Mouse (Mus musculus) kidney, adult 18-20 months (tissue): ENCODE data around the gene Nxph1.

Experiments used
- DNase-seq: peaks from one replicate; pipeline ENCODE4 v3.0.0; 2021

The Nxph1 gene

DNA sequence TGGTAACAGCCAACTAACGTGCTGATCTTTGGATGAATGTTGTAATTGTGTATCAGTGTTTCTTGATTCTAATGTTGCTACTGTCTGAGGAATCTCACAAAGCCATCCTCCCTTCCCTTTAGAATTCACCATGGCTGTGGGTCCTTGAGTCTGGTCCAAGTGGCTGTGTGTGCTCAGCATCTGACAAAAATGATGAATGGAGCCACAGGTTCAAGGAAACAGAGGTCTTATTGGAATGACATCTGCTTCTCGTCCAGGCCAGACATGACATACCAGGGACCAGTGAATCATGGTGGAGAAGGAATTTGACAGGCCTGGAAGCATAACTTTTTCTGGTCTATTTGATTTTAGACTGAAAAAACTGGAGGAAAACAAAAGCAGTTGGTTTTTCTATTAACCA is 22.3 kb downstream of the Nxph1 start:
- DNase-seq: no peak

DNA sequence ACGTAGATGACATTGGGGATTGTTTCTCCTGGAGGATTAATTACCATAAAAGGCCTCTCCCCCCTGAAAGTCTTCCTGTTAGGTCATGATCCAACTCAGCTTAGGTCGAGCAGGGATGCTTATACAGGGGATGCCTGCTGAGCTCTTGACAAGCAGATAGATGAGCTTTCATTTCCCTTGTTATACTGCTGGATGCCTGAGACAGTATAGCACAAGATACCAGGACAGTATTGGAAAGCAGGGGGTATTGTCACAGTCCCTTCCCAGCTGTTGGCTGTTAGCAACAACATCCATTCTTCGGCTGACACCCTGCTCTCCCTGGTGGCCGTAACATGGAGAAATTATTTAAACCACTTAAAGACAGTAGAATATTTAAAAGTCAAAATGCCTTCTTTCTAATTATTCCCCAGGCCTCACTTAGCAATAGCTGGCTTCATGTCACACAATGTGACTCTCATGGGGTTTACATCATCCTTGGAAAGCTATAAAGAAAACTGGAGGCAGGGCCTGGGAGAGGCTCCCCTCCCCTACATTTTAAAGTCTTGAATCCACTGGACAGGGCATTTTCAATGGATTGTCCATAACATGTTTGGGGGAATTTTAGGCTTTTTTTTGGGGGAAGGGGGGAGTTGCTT is 31.1 kb downstream of the Nxph1 start:
- no peak for DNase-seq

DNA sequence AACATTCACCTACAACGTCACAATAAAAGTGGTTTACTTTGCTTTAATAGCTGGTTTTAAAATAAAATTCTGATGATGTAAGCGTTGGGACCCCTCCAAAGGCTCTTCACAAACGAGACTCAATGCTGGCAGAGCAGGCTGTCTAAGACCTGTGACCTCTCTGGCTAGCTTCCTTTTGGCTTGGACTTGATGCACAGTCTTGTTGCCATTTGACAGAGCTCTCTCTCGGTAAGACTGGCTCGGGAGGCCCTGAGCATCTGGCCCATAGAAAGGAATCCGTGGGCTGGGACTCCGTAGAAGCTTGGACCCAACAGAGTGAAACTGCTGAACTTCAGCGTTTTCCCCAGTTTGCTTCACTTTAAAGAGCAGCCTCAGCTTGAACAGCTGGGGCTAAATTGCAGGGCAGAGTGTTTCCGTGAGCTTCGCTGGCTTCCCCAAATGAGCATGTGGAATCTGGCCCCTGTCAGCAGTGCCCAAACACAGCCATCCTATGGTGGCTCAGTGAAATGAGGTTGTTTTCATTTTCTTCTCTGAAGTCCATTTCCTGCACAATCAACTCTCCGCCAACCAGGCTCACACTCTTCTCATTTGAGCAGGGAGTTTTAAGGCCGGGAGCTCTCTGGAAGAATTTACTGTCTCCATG is 48.2 kb downstream of the Nxph1 start:
- no peak for DNase-seq

DNA sequence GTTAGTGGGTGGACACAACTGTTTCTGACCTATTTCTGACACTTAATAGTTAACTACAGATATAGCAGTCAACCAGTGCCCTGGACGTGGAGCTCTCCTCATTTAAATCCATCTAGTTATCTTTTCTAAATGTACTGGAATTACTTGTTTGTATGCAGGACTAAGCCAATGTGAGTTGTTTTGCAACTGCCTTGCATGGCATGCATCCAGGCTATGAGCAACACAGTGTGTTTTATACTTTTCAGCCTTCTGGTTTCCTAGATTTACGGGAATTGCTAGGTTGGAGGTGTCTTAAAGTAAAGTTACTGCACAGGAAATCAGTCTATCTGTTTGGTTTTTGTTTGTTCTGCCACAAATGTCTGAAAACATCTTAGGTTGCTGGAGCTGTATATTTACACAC is 49.1 kb downstream of the Nxph1 start:
- DNase-seq: no peak

DNA sequence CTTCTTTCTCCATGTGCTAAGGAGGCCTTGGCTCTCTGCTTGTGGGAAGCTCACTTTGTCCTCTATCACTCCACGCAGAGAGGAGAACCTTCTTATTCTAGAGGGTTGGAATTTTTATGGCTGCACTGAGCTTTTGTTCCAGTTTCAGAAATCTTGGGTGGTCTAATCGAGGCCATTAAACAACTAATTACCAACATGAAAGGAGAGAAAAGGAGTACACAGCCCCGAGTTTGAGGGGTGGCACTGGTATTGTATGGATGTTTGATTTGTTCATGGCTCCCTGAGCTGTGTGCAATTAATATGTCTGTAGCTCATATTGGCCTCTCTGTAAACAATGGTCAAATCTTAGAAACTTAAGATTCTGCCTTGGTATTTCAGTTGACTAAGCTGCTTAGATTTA is 54.5 kb downstream of the Nxph1 start:
- no peak for DNase-seq

DNA sequence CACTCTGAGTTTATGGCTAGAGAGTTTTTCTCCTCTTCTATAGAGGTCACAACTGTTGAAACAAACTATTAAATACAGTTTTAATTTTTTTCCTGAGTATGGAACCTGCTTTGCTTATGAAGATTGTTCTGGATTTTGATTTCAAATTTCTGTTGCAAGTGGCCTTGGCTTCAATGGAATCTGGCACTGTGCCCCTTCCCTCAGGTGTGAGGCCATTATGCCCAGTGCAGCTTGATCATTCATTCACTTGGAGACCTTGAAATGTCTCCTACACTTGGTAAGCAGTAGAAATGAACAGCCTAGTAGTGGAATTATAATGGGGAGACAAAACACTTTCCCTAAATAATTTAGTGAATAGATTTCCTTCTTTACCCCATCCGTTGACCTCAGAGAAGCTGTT is 78.4 kb downstream of the Nxph1 start:
- DNase-seq: no peak

DNA sequence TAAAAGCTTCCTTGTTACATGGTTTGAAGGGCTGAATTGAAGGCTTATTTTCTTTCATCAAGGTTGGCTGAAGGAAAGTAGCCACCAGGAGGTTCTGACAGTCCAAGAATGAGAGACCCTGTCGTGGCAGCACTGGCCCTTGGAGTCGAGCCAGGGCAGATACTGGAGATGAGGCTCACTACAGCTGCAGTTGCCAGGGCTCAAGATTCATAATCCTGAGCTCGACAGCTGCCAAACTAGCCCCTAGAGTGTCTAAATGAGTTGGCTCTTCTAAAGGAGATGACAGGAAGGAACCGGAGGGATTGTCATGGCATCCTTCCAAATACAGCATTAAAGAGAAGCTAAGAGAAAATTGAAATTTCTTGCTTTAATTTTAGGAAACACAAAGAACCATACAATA is 78.9 kb downstream of the Nxph1 start:
- DNase-seq: no peak

DNA sequence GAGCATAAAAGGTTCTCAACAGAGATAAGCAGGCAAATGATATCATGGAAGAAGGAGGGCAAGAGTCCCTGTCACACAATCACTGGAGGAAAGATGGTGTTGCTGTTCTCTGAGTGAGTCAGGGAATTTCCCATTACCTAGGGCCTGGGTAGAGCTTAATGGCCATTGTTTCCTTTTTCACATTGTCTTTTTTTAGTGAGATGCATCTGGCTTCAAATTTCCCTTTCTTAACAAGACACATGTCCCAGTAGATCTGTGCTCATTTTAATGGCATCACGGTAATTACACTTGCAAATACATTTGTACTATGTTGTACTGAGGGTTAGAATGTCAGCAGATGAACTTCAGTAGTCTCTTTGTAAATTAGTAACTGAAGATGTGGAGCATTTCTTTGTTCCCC is 80.3 kb downstream of the Nxph1 start:
- no peak for DNase-seq

DNA sequence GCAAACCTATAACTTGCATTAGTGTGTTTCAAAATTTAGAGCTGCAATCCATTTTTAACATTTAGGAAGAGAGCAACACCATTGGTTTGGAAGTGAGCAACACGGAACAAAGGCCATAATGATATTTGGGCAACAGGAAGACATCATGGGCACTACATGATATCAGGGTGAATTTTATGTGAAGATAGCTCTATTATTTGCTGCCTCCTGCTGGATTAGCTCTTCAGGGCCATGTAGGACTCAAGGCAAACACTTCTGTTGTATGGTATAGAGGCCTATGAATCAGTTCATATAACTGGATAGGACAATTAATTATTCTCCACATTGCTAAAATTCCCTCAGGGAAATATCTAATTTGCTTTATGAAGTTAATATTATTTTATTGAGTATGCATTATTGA is 91.1 kb downstream of the Nxph1 start:
- no peak for DNase-seq

DNA sequence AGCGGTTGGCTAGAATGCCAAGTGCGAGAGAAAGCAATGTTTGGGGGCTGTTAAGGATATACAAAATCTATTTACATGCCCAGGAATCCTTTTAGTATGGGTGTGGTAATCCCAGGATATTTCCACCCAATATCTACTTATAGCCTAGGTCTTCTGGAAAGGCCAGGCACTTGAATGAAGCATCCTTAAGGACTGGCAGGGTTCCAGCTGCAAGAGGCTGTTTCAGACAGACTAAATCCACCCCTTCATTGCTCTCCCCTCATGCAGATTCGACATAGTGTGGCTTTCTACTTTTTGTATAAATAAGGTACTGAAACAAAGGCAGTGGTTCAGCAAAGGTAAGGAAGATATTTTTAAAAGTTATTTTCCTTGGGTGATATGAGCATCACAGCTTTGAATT is 92.8 kb downstream of the Nxph1 start:
- DNase-seq: no peak

DNA sequence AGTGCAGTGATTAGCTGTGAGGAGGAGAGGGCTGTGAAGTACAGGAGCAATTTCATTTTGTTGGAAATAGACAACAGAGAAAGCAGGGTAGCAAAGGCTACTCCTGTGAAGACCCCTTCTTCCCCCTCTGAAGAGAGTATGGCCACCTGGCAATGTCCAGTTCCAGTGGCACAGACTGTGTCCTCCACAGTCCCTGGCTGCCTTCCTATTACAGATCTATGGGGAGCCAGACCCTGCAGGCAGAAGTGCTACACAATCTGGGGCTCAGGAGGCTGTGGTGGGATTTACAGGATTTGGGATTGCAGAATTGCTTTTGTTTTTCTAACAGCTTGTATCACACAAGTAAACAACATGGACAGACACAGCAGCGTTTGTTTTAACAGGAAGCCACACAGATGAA is 94.2 kb downstream of the Nxph1 start:
- DNase-seq: no peak

DNA sequence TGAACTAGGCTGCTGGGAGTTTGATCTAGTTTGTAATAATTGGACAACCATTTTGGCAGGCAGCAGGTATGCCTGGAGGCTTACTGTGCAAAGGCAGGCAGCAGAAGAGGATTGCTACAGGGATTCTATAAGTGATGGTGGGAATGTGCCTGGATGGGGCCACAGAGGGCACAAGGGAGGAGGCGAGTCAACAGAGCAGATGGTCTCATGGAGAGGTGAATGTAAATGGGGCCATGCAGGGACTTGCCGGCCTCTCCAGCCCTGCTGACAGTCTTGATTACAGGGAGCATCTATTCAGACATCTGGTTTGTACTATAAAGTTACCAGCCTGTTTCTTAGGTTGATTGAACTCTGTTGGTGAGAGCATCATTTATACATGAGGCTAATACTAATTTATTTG is 98.6 kb downstream of the Nxph1 start:
- no peak for DNase-seq

DNA sequence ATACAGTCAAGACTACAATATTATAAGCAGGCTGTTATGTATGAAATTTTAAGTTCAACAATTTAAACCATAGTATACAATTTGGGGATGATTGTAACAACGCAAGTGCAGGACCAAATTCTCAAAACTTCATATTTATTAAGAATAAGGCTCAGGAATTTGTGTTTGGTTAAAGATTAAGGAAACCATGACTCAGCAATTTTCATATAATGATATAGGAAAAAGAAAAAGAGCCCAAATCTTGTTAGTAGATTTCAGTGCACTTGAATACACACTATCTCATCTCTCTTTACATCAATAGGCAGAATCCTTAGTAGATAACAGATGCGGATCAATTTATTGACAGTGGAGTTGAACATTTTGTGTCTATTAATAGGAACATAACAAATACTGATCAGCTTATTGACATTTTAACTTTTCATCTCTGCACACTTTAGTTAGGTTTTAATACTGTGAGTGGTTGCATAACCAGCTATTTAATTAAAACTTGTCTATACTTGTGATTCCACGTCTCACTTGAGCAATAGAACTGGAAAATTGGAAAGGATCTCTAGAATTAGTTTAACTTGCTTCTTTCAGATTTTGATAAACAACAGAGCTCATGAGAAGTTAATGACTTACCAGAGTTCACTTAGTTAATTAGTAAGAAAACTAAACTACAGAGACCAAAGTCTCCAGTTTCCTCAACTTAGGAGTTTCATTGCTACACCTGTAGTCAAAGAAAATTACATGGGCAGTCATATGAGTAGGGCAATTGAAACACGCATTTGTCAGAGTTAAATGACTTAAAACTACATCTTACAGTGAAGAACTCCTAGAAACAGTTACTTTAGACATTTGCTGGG is 113.3 kb downstream of the Nxph1 start:
- DNase-seq: no peak

DNA sequence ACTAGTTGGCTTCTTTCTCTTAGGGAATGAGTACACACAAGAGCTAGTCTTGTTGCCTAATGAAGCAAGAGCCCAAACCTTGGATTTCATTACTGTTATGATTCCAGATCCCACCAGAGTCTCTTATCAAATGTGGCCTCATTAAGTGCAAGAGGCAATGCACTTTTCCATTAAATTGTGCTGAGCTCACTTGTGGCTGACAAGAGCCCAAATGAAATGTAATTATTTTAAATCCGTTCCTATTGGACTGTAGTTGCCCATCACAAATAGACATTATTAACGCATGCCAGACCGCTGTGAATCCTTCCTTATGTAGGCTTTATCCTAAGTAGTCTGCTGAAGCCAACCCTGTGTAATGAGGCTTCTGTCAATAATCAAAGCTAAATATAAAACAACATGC is 118.2 kb downstream of the Nxph1 start:
- no peak for DNase-seq

DNA sequence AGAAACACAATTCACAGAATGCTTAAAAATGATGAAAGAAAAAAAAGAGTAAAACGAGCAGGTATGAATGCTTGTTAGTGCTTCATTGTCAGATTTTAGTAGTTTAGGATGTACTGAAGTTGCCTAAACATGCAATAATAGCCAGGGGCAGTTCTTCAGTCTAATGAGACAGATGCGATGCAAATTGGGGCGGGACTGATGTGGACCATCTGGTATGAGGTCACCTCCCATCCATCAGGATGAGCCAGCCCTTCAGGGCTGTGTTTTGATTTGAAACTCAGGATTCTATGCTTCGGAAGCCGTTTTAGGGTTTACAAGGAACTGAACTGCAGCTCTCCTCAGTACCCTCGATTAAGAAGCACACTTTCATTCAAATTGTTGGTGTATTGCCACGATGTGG is 121.7 kb downstream of the Nxph1 start:
- no peak for DNase-seq

DNA sequence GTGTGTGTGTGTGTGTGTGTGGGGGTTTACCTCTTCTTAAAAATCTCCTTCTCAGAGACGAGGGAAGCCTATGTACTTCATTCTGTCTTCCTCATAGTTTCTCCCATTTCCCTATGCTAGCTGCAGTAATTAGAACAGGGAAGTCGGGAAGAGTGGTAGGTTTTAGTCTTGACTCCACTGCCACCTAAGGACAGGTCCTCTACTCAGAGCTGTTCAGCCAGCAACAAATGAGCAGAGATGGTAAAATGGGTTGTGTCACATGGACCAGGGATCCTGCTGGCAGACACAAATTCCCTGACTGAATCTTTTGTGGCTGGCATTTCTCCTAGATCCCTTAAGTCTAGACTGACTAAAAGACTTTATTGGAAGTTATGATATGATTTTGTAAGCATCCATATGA is 128.2 kb downstream of the Nxph1 start:
- DNase-seq: no peak

DNA sequence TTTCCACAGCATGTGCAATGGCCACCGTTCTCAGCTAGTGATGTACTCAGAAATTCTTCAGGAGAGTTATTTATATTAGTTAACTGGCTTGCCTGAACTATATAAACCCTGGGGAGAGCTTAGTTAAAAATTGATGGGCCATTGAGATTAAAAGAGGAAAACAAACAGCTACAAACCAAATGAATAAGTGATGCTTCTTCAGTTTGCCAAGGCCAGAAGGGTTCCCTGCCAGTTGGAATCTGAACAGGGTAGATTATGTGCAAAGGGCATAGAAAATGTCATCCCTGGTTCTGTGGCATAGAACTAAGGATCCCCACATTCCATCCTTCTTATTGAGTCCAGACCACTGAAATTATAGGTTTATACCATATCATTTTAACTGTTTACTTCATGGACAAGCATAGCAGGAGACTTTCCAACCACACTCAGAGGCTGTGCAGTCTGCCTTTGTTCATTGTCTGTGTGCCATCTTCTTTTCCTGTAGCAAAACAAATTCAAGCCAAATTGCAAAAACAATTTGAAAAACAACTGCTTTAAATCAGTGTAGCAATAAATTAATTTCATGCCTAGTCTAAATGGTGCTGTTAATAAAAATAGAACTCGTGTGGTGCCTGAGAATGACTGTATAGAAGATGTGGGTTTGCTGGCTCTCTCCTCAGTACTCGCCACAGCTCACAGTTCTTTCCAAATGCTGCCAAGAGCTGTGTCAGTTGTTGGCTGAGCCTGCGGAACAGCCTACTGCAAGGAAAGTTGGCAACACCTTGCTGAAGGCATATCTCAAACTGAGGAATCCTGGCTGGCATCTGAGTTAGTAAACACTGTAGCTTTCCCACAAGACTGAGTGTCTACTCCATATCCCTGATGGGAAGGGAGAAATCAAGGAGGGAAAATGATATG is 129.8 kb downstream of the Nxph1 start:
- peak; percentile 9 for DNase-seq

DNA sequence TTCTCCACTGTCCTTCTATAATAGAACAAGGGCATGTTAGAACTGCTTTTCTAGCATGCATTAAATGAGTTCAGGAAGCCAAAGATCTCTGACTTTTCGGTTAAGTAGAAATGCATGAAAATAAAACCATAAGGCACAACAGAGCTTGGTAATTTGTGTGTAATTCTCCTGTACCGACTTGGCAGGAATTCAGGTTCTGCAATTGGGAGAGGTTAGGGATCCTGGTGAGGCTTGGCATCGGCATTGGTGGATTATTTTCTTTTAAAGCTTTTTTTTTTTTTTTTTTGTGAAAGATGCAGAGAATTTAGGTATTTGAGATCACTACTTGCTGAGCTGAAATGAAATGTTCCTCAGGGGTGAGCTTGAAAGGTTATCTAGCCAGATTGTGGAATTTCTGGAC is 135.6 kb downstream of the Nxph1 start:
- no peak for DNase-seq

DNA sequence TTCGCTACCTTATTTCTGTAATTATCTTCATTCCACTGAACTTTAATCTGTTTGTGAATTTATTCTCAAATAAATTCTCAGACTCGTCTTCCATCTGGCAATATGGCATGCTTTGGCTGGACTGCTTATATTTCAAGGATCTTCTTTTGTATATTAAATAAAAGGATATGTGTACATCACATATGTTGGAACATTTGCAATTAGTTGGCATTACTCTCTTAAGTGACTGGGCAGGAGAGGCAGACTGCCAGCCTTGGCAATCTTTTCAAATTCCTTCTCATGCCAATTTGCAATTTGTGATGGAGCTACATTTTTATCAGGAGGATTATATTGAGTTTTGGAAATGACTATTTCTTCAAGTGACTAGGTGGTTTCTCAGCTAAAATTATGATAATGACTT is 149.1 kb downstream of the Nxph1 start:
- DNase-seq: no peak

DNA sequence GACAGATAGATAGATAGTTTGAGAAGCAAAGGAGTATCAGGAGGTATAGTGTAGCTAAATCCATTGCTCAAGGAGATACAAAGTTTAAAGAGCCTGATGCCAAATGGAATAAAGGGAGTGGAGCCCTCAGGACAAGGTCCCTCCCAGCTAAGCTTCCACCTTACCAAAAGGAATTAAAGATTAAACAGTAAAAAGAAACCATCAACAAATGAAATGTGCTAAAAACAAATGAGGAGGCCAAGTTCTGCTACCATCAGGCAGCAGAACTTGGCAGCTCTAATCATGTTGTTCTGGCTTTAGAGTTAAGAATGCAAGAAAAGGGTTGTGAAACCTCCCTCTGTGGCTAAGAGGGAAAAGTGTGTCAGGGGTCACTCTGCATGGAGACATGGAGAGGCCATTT is 159.1 kb downstream of the Nxph1 start:
- no peak for DNase-seq

DNA sequence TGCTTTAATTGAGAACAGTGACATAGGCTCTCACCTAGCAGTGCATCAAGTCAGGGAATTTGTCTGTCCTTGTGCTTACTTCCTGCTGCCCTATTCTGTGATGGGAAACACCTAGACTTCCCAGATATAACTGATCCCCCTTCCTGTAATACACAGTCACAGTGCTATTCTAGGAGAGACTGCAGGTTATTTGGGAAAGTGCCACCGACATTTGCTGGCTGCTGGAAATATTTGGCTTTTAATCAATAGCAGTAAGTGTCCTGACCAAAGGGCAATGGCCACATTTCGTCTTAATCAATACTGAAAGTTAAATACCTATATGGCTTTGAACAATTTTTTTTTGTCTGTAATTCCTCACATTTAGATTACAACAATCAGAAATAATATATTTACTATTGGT is 170.9 kb downstream of the Nxph1 start:
- DNase-seq: no peak

DNA sequence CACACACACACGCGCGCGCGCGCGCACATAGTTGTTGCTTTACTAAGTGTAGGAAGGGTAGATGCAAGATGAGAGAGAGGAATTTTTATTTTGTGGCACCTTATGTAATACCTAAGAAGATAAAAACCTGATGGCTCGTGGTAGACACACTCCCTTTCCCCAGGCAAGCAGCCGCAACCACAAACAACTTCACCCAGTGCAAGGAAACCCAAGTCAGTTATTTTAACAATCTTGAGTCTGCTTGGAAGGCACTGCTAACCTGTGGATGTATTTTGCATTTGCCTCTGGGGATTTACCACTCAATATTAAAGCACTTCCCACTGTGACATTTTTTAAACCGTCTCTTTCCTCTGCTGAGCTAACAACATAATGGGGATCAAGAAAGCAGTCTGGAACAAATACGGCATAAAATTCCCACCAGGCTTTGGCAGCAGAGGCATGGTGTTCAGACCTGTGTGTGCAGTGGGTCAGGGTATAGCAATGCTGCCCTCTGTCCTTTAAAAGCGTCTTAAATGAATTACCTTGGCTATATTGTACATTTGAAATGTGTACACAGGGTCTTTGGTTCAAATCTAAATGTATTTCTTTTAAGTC is 176.2 kb downstream of the Nxph1 start:
- DNase-seq: no peak
